Mouse (Mus musculus) adipocyte (in vitro differentiated cells): Measurements from ENCODE around the gene Plod1.

Experiments used
- DNase-seq: peaks from one replicate; pipeline ENCODE4 v3.0.0-alpha.2; 2016; ENCODE audit warnings: low spot score

Plod1 gene

GRCm38 (mm10) chr4:147936331-147936954 lies at the start of gene Plod1:
Gene Plod1, minus strand, starts transcription at chr4:147936767.
- DNase-seq, result peak; percentile 73

- peak; percentile 66 for DNase-seq
Measured at GRCm38 (mm10) chr4:147985205-147986132, 48.9 kb upstream of the Plod1 start, which contains the start of gene Nppb. Gene Nppb, plus strand, starts transcription at chr4:147985788.

DNA sequence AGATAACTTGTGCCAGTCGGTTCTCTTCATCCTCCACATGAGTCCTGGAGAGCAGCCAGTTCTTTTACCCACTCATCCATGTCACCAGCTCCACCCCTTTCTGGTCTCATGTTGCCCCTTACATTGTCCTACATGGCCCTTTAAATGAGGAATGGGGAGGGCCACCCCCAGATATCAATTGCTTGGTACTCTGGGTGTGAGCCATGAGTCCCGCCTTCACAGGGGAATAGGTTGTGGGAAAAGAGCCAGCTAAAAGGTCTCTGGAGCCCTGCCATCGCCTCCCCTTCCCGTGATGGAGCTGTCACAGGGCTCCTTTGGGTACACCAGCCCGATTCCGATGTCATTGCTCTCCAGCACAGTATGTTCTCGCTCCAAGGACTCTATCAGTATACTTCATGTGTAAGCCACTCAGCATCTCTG lies 42.9 kb upstream of the Plod1 start:
- no peak for DNase-seq

DNA sequence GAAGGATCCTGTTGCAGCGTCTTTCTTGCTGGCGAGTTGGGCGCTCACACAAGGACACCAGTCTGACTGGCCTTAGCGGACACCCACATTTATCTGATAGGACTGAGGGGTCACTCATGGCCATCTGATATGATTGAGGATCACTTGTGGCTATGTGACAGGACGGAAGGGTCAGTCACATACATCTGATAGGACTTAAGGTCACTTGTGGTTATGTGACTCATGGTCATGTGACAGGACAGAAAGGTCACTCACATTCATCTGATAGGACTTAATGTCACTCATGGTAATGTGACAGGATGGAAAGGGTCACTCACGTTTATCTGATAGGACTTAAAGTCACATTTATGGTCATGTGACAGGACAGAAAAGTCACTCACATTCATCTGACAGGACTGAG lies 41.8 kb upstream of the Plod1 start:
- DNase-seq, result no peak

GRCm38 (mm10) chr4:147977726-147978125 lies 41.2 kb upstream of the Plod1 start:
- no peak for DNase-seq

- no peak for DNase-seq
Measured at GRCm38 (mm10) chr4:147976237-147976636, 39.7 kb upstream of the Plod1 start.

DNA sequence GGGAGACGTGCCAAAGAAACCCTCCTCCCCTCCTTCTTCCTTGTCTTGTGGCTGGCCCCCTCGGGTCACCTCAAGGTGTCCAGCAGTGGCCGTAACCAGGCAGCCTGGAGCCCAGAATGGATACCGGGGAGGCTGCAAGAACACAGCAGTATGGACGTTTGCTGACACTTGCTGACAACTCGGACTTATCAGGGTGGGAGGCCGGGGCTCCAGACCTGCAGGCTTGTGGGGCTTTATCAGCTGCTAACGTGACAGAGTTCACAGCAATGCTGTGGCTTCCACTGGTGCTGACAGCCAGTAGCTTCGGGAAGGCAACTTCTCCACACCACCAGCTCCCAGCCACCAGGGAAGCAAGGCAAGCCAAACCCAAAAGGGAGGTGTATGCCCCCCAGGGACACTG lies 32.8 kb upstream of the Plod1 start:
- no peak for DNase-seq

- no peak for DNase-seq
Measured at GRCm38 (mm10) chr4:147968816-147969215, 32.2 kb upstream of the Plod1 start.

- no peak for DNase-seq
Measured at GRCm38 (mm10) chr4:147965712-147966111, 29.1 kb upstream of the Plod1 start.

DNA sequence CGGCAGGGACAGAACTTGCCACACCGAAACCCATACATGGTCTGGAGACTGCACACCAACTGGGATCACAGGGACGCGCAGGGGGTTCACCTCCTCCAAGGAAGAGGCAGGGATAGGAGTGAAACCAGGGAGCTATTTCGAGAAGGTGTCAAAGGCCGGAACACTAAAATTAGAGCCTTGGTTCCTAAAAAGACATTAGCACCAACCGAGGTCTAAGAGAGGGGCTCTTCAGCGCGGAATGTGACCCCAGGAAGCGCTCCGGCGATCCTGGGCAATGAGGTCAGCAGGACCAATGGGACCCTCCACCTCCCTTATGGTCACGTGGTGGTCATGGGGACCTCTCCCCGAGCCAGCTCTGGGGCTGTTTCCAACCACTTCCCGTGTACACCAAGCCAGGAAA lies 27.1 kb upstream of the Plod1 start:
- DNase-seq, result no peak

- DNase-seq, result peak; percentile 43
Measured at GRCm38 (mm10) chr4:147962781-147963180, 26.2 kb upstream of the Plod1 start.

GRCm38 (mm10) chr4:147959881-147960831 lies 23.6 kb upstream of the Plod1 start:
- peak; percentile 88 for DNase-seq

DNA sequence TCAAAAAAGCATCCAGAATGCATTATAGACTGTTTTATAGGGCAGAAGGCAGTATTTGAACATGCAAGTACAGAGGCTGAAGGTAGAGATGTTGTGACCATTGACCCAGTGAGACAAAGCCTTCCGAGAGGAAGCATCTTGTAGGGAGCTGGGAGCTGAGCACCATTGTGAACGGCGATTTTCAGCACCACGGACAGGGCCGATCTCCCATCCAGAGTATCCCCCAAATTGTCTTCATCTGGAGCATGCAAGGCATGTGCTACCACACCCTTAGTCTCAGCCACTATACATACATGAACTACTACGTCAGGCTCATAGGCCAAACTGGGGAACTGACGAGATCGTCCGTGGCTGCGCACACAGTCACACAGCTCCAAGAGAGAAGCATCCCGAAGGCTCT lies 20.6 kb upstream of the Plod1 start:
- DNase-seq, result no peak

DNA sequence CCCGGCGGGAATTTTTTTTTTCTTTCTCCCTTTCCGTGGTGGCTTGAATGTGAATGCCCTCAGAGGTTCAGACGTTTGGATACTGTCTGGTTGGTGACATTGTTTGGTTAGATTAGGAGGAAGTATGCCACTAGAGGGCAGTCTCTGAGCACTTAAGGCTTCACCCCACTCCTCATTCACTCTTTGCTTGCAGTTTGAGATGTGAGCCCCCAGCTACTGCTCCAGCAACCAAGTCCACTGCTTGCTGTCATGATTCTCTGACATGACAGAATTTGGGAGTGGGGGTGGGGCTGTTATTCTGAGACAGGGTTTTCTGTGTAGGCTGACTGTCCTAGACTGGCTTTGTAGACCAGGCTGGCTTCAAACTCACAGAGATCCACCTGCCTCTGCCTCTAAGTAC lies 17.0 kb upstream of the Plod1 start:
- DNase-seq, result peak; percentile 64

DNA sequence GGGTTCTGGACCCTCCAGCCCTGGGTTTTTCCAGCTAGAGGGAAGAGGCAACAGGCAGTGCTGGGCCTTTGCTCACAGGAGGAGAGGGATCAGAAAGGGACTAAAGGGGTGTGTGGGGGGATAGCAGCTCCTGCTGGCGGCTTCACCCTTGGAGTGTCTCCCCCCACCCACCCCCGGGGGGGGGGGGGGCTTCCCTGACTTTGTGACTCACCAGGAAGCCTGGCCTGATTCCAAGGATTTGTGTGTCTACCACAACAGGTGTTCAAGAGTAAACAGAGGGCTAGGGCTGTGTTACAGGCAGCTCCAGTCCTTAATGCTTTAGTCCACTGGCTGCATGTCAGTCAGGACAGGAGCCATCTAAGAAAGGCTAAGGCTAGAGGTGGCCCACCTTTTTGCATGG lies 10.9 kb upstream of the Plod1 start:
- no peak for DNase-seq

GRCm38 (mm10) chr4:147943005-147943404 lies 6.4 kb upstream of the Plod1 start:
- no peak for DNase-seq

DNA sequence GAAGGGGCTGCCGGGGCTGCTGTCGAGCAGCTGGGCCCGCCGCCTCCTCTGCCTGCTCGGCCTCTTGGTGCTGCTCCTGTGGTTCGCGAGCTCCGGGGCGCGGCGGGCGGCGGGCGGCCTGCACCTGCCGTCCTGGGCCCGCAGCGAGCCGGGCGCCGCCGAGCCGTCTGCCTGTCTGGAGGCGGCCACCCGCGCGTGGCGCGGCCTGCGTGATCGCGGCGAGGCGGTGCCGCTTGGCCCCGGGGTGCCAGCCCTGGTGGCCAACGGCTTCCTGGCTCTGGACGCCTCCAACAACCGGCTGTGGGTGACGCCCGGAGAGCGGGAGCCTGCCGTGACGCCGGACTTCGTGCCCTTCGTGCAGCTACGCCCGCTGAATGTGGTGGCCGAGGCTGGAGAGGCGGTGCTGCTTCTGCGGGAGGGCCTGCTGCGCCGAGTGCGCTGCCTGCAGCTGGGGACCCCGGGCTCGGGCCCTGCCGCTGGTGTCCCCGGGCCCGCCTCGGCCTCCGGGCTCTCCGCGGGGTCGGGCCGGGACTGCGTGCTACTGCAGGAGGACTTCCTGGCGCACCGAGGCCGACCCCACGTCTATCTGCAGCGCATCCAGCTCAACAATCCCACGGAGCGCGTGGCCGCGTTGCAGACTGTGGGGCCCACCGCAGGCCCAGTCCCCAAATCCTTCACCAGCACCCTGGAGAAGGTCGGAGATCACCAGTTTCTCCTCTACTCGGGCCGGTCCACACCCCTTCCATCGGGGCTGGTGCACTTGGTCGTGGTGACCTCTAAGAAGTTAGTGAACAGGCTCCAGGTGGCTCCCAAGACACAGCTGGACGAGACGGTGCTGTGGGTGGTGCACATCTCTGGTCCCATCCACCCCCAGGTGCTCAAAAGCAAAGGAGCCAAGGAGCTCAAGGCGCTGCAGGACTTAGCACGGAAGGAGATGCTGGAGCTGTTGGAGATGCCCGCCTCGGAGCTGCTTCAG lies 4.8 kb upstream of the Plod1 start:
- DNase-seq, result no peak

GRCm38 (mm10) chr4:147940576-147941044 lies 4.0 kb upstream of the Plod1 start, which contains the start of gene 2510039O18Rik:
Gene 2510039O18Rik, plus strand, starts transcription at chr4:147940895.
- peak; percentile 97 for DNase-seq

DNA sequence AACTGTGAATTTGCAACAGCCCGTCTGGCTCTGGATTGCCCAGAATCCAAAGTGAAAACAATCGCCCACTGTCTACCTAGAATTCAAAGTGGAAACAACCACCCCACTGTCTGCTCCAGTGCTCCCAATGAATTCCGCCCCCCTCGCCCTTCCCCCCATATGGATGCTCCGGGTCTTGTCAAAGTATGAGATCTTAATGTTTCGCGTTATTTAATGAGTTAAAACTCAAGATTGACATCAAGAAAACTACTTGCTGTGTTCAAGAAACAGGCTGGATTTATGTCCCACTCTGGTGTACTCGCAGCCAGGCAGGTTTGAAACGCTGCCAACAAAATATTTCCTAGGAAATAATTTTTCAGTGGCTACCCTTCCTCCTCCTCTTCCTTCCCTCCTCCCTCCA lies 3.5 kb upstream of the Plod1 start:
- DNase-seq, result no peak
